Mouse (Mus musculus) MEL (cell line): ENCODE results near the gene Fam229b.

Experiments
- CTCF ChIP-seq, 3 experiments: IDR thresholded peaks in 2 of 3; conservative IDR thresholded peaks in 1 of 3; 2 replicates each; pipeline ENCODE4 v1.5.1; 2011 to 2012; ENCODE audit warnings: low read length in 3 of 3, low read depth in 2 of 3, mild to moderate bottlenecking in 2 of 3, improper control_type of control experiment in 1 of 3, inconsistent platforms in 1 of 3, mixed read lengths in 1 of 3, moderate library complexity in 1 of 3; ENCODE audit not compliant: control insufficient read depth in 1 of 3, insufficient read depth in 1 of 3, poor library complexity in 1 of 3, severe bottlenecking in 1 of 3
- EP300 ChIP-seq, 2 experiments: IDR thresholded peaks; 2 replicates each; pipeline ENCODE4 v1.6.1; 2011; ENCODE audit warnings: improper control_type of control experiment in 2 of 2, low read length in 2 of 2, low read depth in 1 of 2, mild to moderate bottlenecking in 1 of 2
- MXI1 ChIP-seq: IDR thresholded peaks from 2 replicates; pipeline ENCODE4 v1.6.1; 2011; ENCODE audit warnings: mild to moderate bottlenecking, low read depth, low read length, improper control_type of control experiment
- POLR2A ChIP-seq, 2 experiments: IDR thresholded peaks; 2 replicates each; pipeline ENCODE4 v1.6.1; 2011 to 2012; ENCODE audit warnings: low read length in 2 of 2, mild to moderate bottlenecking in 2 of 2, control low read depth in 1 of 2, improper control_type of control experiment in 1 of 2, low read depth in 1 of 2, moderate library complexity in 1 of 2; ENCODE audit not compliant: control insufficient read depth in 1 of 2, insufficient read depth in 1 of 2, poor library complexity in 1 of 2
- TCF12 ChIP-seq: IDR thresholded peaks from 2 replicates; pipeline ENCODE4 v1.6.1; 2014; ENCODE audit warnings: low read depth, mild to moderate bottlenecking, inconsistent platforms, low read length, improper control_type of control experiment, moderate library complexity
- USF1 ChIP-seq: IDR thresholded peaks from 2 replicates; pipeline ENCODE4 v1.6.1; 2014; ENCODE audit warnings: low read depth, mild to moderate bottlenecking, inconsistent platforms, low read length, improper control_type of control experiment, moderate library complexity

DNA sequence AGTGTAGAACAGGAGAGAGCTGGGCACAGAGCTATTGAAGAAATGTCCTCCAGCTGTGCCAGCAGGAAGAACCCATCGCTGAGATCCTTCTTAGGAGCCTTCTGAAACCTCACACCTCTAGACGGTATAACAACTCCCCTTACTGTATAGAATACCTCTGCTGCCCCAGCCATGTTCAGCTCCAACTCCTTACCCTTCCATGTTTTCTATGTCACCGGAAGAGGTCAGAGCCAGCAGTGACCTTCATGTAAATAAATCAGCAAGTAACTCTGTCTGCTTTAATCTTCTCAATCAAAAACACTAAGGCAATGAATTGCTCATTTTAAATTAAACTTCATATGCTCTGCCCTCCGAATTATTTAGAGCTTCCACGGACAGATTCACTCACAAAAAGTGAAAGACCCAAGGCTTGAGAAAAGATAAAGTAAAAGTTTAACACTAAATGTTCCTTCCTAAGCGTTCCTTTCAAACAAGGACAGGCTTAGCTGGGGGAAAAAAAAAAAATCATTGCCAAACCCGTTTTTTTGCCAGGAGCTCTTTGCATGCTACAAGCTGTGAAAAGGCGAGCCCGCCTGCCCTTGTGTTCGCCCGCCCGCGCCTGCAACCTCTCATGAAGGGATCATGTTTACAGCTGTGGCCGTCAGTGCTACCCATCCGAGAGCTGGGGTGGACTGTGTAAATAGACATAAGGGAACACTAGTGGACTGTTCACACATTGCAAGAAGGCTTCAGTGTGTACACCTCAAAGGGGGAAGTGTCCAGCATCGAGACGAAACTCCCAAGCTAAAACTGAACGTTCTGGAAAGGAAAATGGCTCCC lies 29.2 kb upstream of the Fam229b start:
- TF ChIP-seq CTCF (IDR thresholded peaks at IDR 0.05 in 2 of 3, conservative IDR thresholded peaks at IDR 0.05 in 1 of 3; ENCODE audit: control insufficient read depth in 1 of 3, insufficient read depth in 1 of 3, low read depth in 2 of 3, low read length in 3 of 3, poor library complexity in 1 of 3, severe bottlenecking in 1 of 3) (no peak), POLR2A (IDR thresholded peaks at IDR 0.05; ENCODE audit: control insufficient read depth in 1 of 2, insufficient read depth in 1 of 2, low read depth in 1 of 2, low read length in 2 of 2, poor library complexity in 1 of 2) (no peak), EP300 (IDR thresholded peaks at IDR 0.05; ENCODE audit: low read depth in 1 of 2, low read length in 2 of 2) (no peak), TCF12 (no peak), MXI1 (no peak), USF1 (no peak)
